Mouse (Mus musculus) MN1 (cell line): ENCODE data around the gene Haao.
"Not testable (repeated sequence)": the region's sequence is repeated elsewhere in the genome, so short reads cannot be mapped to it uniquely, and the experiment has no call there.

Experiments used
- DNase-seq: peaks from one replicate; pipeline ENCODE4 v3.0.0-alpha.2; 2016; ENCODE audit warnings: low spot score

Gene Haao

DNA sequence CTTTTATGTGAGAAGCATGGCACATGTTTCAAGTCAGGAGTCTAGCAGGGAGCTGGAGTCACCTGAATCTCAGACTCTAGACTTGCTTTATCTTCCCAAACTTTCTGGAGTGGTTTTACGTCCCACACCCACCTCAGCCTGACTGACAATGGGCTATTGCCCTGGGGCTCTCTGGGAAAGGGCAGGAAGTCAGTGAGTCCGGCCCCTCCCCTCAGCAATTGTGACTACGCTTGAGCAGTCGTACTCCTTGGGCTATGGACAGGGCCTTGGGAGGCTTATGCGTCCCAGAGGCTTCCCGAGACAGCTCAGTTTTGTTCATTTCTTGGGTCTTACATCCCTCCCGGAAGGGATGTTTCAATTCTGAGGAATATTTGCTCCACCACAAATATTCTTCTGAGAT lies 17.6 kb upstream of the Haao start:
- no peak for DNase-seq

DNA sequence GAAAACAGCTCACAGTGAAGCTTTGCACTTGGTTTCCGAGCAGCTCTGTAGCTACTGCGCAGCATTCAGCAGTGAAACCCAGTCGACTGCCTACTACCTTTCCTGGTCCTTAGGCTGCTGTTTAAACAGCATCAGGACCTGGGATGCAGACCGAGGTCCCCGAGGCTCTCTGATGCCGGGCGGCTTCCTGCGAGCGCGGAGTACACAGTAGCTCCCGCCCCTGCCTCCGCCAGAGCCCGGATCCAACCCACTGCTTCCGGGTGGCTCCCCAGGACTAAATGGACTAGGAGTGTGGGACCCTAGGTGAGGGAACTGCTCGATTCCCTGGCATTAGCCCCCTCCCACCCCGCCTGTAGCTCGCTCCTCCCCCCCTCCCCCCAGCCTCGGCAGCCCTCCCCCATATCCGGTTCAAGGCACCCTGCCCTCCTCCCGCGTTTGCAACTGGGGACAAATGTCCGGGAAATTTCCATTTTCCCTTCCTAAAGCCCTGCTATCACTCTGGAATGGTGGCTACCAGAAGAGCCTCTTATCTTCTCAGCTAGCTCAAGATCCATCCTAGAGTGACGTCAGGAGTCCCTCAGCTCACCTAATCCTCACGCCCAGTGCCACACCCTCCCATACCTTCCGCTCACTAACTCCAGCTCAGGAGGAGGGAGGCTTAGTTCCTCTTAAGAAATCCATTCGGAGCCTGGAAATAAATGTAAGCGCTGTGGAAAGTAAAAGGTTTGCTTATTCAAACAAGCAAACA lies 14.5 kb upstream of the Haao start:
- DNase-seq, result peak; percentile 63

DNA sequence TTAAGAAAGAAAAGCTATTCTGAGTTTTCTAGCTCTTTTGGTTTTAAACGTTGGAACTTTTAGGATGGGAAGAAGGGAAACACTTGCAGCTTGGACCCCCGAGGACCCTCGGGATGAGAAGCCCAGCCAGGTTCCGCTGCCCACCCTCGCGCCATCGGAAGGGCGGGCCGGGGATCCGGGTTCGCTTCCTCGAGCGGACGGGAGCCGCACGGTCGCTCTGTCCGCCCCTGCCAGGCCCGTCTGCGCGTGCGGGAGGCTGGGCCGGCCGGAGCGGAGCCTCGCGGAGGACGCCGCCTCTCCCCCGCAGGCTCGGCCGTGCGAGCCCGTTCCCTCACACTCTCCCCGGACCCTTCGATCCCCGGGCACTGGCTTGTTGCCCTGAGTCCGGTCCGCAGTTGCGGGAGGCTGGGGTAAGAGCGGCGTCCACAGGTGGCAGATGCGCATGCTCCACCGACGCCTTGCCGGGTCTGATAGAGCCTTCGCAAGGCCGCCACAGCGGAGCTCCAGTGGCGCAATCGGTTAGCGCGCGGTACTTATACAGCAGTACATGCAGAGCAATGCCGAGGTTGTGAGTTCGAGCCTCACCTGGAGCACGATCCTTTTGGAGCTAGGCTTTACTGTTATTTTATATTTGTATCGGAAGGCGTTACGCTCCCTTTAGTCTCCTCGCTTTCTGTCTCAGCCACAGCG lies 13.8 kb upstream of the Haao start:
- peak; percentile 98 for DNase-seq

DNA sequence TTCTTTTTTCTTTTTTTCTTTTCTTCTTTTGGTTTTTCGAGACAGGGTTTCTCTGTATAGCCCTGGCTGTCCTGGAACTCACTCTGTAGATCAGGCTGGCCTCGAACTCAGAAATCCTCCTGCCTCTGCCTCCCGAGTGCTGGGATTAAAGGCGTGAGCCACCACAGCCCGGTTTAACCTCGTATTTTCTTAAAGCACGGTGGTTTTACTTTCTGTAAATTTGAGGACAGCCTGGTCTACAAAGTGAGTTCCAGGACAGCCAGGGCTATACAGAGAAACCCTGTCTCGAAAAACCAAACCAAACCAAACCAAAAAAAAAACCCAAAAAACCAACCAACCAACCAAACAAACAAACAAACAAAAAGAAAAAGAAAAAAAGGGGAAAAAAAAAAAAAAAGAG lies 13.2 kb upstream of the Haao start:
- DNase-seq, result not testable (repeated sequence)

DNA sequence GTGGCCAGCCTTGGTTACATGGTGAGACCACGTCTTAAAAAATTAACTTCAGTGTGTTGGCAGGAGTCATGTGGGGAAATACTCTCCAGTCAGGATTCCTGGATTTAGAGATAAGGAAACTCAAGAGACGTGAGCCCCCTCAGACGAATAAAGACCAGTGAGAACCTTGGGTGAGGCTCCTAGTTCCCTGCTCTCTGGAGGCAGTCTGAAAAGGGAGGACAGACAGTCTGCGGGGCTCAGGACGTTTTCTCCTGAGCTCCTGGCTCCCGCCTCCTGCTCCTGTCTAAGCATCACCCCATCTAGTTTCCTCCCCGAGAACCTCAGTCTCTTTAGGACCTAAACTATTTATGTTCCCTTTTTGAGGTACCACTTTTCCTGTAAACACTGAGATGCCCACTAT lies 12.5 kb upstream of the Haao start:
- DNase-seq, result no peak

DNA sequence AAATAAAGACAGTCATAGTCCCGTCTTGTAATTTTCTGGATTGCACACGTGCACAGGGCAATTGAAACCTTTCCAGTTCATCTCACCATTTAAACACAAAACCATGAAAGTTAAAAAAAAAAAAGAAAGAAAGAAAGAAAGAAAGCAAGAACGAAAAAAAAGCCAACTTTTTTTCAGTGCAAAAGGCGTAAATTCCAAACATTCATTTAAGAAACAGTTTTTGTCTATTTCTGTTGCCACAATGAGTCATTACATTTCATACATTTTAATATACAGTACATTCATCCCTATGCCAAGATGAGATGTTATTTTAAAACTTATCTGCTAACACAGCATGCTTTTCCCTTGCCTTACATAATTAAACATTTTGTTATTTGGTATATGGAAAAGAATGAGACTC lies 11.9 kb upstream of the Haao start:
- no peak for DNase-seq

DNA sequence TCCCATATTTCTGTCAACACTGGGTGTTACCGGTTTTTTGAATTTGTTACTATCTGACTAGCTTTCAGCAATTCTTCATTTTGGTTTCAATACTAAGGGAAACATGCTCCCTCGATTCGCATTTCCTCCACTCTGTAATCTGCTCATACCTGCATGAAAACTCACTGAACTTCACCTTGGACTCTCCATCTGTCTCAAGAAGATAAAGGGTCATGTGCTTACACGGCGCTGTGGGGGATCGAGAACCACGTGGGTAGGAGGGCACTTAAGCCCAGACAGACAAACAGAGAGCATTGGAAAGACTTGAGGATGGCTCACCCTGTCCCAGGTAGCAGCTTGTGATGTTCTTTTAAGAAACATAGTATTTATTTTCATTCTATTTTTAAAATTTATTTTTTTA lies 10.7 kb upstream of the Haao start:
- DNase-seq, result no peak

DNA sequence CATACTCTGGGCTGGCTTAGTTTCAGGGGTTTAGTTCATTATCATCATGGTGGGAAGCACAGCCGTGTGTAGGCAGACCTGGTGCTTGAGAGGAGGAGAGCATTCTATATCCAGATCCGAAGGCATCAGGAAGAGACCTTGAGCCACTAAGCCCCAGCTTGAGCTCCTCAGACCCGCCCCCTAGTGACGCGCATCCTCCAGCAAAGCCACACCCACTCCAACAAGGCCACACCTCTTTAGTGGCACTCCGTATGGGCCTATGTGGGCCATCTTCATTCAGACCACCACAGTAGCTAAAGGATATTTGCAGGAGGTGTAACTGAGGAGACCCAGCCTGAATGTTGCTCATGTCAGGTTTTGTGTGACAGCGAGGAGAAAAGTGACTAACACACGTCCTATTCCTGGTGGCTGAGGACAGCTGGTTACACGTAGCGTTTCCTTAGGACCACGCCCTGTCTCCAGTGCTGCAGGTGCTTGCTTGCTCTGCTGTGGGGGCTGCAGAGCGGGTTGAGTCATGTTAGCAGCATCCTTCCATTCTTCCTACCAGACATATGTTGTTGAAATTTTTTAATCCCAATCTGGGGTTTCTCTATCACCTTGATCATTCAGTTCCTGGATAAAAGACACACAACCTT lies 6.6 kb upstream of the Haao start:
- no peak for DNase-seq

DNA sequence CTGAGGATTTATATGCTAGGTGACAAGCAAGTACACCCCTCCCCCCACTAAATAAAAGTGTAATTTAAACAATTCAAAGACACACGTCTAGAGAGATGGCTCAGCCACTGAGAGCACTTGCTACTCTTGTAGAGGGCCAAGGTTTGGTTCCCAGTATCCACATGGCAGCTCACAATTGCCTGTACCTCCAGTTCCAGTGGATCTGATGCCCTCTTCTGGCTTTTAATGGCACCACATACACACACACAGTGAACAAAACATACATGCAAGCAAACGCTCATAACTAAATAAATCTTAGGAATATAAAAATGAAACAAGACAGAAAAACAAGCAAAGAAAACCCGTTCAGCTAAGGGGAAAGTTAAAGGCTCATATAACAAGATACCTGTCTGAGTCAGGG lies 6.1 kb upstream of the Haao start:
- DNase-seq, result no peak

DNA sequence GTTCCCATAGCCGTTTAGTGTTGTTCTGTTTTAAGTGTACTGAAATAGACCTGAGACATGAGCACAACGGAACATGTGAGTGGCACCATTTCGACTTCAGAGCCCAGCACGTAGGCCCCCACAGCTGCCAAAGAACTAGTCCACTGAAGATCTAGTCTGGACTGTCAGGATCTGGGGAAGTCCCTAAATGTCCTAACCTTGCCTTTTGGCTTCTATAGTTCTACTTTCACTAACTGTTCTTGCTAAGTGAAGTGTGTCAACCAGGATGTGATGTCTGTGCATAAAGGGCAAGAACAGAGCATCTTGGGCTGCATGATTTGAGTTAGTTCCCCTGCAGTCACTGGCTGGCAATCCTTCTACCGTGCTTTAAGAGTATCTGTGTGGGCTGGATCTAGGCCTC lies 3.1 kb upstream of the Haao start:
- DNase-seq, result no peak

DNA sequence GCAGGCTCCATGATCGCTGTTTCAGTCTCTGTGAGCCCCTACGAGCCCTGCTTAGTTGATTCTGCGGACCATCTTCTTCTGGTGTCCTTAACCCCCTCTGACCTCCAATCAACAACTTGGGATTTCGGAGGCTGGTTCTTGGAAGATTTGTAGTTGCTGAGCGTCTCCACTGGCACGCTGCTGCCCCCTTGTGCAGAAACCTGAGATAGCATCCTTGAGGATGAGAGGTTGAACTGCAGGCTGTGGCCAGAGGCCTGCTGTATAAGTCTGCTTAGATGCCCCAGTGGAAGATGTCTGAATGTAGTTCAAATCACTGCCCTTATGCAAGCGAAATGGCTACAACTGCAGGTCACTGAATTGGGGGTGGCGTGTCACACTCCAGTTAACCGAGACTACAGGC lies 2.7 kb upstream of the Haao start:
- peak; percentile 94 for DNase-seq

DNA sequence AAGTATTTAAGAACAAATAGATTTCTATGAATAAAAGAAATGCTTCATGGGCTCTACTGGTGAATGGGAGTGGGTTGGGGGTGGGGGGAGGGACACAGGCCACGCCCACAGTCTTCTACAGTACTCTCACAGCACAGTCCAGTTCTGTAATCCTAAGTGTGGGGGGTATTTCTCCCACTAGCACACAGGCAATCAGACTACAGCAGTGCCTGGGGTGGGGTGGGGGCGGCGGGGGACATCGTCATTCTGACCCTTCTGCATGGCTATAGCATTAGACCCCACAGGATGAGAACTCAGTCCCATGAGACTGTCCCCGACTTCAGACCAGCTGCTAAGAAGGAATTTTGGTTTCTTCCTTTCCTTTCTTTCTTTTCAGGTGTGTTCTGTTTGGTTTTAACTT lies 2.0 kb upstream of the Haao start:
- no peak for DNase-seq

DNA sequence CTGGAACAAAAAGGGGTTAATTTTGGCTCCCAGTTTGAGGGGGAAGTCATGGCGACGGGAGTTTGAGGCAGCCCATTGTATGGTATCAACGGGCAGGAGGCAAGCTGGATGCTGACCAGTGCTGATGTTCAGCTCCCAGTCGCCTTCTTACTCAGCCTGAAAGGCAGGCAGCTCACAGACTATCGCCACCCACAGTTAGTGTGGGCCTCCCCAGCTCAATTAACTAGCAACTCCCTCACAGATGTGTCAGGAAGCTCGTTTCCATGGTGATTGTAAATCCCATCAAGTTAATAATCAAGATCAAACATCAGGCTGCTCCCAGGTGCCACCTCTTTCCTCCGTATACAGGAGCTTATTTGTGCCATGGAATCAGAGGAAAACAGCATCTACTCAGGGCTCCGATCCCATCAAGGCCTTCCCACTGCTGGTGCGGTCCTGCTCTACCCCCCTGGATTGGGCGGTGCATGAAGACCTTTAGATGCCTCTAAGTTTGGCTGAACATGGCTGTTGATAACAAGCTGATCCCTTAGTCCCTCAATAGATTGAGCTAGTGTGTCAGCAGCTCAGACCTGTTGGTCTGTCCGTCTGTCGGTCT lies 1.4 kb upstream of the Haao start:
- no peak for DNase-seq

DNA sequence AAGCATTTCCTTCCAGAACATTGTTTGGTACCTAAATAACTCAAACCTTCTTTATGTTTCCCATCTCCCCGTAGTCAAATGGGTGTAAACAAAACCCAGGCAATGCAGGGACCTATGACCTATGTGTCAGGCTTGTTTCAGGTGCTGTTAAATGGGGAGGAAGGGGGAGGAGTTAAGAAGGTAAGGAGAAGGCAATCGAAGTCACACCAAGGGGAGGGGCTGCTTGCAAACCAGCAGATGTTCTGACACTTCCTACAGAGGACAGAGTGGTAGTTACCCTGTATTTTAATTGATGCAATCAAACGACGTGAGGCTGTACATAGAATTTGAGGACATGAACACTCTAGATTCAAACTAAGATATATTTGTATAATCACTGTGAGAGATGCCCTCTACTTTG lies 719 bp upstream of the Haao start:
- DNase-seq, result no peak

DNA sequence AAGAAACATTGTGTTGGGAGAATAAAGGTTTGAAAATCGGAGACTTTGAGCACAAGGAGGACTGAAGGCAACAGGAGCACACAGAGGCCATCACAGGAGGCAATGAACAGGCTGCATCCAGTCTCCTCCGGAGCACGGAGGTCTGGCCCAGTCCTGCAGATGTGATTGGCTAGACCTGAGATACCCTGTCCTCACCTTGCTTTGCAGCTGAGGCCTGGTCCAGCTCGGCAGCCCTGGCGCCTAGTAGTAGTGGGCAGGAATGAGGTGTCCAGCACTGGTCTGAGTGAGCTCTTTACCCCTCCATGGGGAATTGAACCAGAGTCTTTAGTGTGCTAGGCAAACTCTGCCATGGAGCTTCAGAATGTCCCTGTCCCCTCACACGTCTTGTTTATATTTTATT lies 663 bp downstream of the Haao start:
- DNase-seq, result no peak

DNA sequence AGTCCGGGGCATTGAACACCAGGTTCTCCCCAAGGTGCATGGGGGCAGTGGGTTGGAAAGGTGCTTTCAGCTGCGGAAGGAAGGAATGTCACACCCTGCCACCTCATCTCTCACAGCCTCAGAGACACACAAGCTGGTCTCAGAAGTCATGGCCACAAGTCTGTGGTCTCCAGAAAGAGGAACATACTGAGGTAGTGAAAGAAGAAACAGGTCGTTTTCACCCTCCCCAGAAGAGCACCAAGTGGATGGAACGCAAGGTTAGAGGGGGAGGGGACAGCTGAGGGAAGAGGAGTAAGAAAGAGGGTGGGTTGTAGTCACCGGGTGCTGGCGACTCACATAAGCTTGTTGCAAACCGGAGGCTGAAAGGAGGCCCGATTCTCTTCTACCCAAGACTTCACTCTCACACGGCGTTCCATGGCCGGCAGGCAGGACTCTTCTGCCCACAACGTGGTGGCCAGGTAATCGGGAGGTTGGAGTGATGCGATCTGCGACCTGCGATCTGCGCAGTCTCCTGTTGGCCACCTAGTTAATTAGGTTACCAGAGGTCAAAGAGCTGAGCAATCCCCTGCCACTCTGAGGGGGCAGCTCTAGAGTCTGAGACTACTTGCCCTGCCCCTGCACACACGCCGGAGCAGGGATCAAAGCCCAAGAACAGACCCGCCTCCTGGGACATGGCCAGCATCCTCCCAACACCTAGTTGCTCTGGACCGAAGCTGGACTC lies 1.3 kb downstream of the Haao start:
- DNase-seq, result no peak

DNA sequence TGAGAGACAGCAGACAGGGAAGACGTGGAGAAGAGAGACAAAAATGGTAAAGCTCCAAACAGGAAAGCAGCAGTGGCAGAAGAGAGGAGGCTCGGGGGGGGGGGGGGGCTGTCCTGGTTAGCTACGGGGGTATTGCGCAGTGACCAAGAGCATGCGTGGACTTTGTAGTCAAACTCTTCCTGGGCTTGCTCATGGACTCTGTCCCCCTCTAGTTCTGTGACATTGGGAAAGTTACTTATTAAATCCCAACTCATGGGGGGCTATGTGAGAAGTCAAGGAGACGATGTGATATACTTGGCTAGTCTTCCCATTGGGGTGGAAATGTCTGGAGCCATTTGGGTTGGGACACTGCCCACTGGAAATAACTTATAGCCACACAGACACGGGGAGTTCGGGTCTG lies 2.2 kb downstream of the Haao start:
- no peak for DNase-seq

DNA sequence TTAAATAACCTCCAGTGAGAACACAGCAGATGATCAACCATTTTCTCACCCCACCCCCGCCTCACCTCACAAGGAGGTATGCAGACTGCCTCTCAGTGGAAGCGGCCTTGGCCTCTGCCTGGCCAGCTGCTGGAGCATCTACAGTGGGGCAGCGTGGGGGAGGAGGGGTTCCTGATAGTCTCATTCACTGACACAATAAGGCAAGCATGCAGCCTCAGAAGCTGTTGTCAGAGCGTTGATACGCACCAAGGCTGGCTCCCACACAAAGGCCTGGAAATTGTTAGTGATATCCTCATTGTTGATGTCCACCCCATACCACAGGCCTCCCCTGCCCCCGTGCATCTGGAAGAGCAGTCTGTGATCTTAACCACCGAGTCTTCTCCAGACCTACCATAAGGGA lies 4.0 kb downstream of the Haao start:
- no peak for DNase-seq

DNA sequence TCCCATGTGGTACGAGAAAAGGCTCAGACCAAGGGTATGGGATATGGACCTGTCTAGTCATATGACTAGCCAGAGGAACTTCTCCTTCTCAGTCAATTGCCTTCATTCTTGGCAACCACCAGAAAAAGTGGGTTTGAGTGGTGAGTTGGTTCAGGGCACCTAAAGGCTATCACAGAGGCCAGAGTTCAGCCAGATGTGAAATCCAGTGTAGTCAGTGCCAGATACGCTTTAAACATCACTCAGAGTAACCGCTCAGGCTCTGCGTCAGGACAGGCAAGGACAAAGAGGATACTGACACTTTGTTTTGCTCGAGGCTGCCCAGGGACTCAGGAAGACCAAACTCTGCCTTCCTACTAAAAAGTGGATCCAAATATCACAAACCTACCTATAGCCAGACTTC lies 6.8 kb downstream of the Haao start:
- no peak for DNase-seq

DNA sequence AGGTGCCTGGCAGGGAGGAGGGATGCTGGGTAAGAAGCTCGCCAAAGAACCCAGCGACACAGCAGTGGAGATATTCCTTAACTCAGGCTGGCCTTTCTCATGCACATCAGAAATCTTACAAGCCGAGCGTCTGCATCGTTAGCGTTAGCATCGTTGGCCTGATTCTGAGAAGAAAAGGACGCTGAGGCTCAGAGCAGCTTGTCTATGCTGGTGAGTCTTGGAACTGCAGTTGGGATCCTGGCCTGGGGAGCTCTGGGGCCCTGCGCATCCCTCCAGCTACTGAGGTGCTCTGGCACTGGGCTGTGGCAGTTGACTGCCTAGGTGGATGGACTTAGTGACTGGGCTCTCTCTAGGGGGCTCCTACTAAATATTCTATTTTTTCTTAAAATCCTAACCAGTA lies 8.6 kb downstream of the Haao start:
- no peak for DNase-seq

DNA sequence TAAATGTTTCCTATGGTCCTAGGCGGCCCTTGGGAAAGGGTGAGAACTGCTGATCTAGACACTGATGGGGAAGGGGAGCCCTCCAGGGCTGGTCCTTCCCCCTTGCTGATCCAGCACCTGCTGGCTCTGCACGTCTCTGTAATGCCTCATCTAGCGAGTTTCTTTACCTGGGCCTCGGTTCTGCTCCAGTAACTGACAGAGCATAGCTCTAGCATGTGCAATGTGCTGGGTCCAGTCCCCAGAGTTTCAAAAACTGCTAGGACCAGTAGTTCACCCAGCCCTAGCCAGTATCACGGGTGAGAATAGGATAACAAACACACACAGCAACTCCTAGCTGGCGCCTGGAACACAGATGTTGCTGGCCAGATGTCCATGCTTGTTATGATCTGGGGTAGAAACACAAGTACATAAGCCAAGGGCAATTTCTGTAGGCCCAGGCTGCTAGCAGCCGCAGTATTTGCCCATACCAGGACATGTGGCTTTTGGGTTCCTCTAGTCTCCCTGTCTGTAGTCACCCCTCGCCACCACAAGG lies 10.0 kb downstream of the Haao start:
- no peak for DNase-seq

DNA sequence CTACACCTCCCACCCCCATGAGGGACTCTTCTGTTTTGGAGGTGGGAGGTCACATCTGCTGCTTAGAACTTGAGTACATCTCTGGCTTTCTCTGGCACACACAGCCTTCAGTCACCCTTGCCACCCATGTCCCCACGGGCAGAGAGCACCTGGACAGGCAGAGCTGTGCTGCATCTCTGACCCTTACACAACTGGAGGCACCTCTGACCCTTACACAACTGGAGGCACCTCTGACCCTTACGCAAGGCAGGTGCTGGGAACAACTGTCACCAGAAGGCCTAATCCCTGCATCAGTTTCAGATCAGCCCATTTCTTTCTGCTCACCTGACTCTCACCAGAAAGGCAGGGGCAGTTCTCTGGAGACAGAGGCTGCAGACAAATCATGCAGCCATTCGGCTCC lies 11.7 kb downstream of the Haao start:
- no peak for DNase-seq
